Mouse (Mus musculus): ENCODE results near the gene Dlx1.
A peak's percentile ranks its signal among the peaks of the same experiment; 100 is the strongest.

The Dlx1 gene

GRCm38 (mm10) chr2:71546640-71547071, 18.7 kb downstream of the Dlx1 start, which contains the start of gene Dlx2:
TSS of gene Dlx2 (minus strand) at chr2:71546754.
- DNase-seq (ENCODE audit: extremely low spot score), result peak; percentile 90

- DNase-seq (ENCODE audit: extremely low spot score), result peak; percentile 80
These were observed 19.9 kb downstream of the Dlx1 start for GRCm38 (mm10) chr2:71547829-71548228.

DNA sequence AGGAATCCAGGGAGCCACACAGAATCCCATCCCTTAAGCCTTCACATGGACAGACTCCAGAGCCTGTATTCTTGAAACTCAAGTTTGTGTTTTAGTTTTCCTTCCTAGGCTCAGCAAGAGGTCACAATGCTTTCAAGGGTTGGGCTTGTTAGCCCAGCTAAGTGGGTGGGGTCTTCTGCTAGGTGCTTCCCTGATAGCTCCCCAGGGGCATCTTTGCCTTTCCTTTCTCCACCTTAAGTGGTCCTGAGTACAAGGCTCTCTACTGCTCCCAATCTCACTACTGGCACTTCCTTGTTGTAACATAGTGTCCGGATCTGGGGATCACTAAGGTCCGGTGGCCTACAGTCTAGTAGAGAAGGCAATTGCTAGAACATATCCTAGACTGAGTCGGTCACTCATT, 22.4 kb downstream of the Dlx1 start:
- no peak for DNase-seq (ENCODE audit: extremely low spot score)

DNA sequence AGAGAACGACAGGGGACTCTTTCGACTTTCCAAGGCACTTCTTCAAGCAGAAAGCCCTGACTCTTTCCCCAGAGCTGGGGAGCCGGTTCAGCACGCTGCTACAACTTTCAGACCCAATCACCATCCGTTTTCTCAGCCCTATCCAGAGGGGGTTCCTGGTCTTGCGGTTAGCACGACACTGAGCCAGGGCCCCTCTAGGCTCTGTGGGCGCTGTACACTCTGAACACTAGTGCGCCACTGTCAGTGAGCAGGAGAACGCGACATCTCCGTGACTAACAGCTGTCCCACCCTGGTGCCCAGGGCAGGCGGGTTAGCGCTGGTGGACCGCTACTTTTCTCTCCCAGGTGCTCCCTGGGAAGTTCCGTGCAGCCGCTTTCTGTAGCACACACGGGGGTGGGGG, 23.8 kb downstream of the Dlx1 start:
- peak; percentile 15 for DNase-seq (ENCODE audit: extremely low spot score)

DNA sequence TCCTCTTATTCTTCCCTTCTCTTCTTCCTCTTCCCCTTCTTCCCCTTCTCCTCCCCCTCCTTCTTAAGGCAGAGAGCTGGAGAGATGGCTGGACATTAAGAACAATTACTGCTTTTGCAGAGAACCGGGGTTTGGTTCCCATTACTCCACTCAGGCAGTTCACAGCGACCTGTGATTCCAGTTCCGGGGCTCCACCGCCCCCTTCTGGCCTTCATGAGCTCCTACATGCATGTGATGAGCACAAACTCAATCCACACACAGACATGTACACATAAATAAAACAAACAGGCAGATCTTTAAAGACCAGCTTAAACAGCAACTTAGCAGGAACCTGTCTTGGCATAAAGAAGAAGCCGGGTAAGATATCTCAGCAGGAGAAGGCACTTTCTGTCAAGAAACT, 28.2 kb downstream of the Dlx1 start:
- DNase-seq (ENCODE audit: extremely low spot score), result no peak

DNA sequence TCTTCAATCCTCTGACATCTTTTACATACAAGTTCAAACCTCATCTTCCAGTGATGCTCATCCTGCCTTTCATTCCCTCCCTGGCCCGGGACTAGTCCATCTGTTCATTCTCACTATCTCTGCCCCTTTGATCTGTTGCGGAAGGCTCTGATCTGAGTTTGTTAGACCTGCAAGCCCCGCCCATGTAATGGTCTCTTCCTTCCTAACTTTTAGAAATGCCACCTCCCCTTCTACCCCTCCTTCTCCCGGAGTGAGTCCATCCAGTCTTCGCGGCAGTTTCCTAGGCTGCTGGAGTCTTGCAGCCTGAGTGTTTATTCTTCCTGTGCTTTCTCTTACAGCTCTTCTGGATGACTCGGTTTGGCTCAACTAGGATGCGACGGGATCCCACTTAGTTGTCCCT, 38.6 kb downstream of the Dlx1 start:
- DNase-seq (ENCODE audit: extremely low spot score), result no peak

GRCm38 (mm10) chr2:71573736-71574135, 45.8 kb downstream of the Dlx1 start:
- no peak for DNase-seq (ENCODE audit: extremely low spot score)

DNA sequence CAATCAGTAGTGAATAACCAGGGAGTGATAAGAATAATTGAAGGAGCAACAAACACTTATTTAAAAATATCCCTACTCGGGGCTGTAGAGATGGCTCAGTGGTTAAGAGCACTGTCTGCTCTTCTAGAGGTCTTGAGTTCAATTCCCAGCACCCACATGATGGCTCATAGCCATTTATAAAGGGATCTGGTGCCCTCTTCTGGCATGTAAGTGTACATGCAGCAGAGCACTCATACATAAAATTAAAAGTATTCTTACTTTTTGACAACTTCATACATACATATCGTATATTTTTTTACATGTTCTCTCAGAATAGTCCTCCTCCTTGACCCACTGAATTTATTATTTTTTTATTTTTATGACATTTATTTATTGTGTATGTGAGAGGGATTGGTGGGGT, 49.1 kb downstream of the Dlx1 start:
- no peak for DNase-seq (ENCODE audit: extremely low spot score)

GRCm38 (mm10) chr2:71580632-71581466, 52.9 kb downstream of the Dlx1 start:
- DNase-seq (ENCODE audit: extremely low spot score), result peak; percentile 73

- no peak for DNase-seq (ENCODE audit: extremely low spot score)
These were observed 53.6 kb downstream of the Dlx1 start for GRCm38 (mm10) chr2:71581488-71581887.
